Comparison of ENCODE assay signal across 8 mouse cellular contexts in genomic region chr7:16395944-16396343, GRCm38 (mm10). TPM values are rescaled to one million over a fixed set of nuclear protein-coding genes. Genes with fewer than 3 reads are reported as not detected.
DNase-seq lines count a peak whose midpoint lies in the region; ATAC-seq and TF ChIP-seq lines count a peak whose summit lies in the region.

No protein-coding gene starts in this region.

- H3K9me3 ChIP-seq in forebrain, embryonic 14.5 days (replicated peaks; ENCODE audit: control insufficient read depth, low read length): no peaks in the 10 kb centered on the region
- H3K9me3 ChIP-seq in forebrain, embryonic 12.5 days: no peaks in the 10 kb centered on the region
- no peaks in the 10 kb centered on the region for H3K9me3 ChIP-seq in CH12.LX (replicated peaks; ENCODE audit: low read length)
- H3K9me3 ChIP-seq in forebrain, embryonic 13.5 days (replicated peaks): no peaks in the 10 kb centered on the region

- H3K27me3 ChIP-seq in forebrain, embryonic 14.5 days (replicated peaks; ENCODE audit: control insufficient read depth, insufficient read depth, low read length): no peaks in the 10 kb centered on the region
- H3K27me3 ChIP-seq in forebrain, embryonic 12.5 days: no peaks in the 10 kb centered on the region; the same call in none of the 2 replicates
- peaks cover 4% of the 10 kb centered on the region for H3K27me3 ChIP-seq in CH12.LX (replicated peaks)
- H3K27me3 ChIP-seq in forebrain, embryonic 13.5 days: no peaks in the 10 kb centered on the region

- dilution Hi-C loops in CH12.LX (cut with MboI; ENCODE audit: extremely low pct_ligation_motif_present, extremely low pct_unique_long_range_greater_than_20kb, low sequenced_read_pairs): no loop called here

- ATAC-seq in forebrain, embryonic 14.5 days: no peak
- ATAC-seq in forebrain, embryonic 12.5 days (ENCODE audit: low FRiP score): no peak
- ATAC-seq in forebrain, embryonic 13.5 days: no peak

- no peaks in the 10 kb centered on the region for H3K79me2 ChIP-seq in CH12.LX (replicated peaks; ENCODE audit: control insufficient read depth, extremely low read depth, insufficient read depth, poor library complexity, severe bottlenecking)

- peak; percentile 77 for DNase-seq in forebrain, embryonic 14.5 days (ENCODE audit: low spot score)
- peak; percentile 23 to 37 for DNase-seq in left cerebral cortex, adult 2 months (ENCODE audit: extremely low spot score in 1 of 2, low spot score in 2 of 2)
- no peak for DNase-seq in left cerebral cortex, postnatal 4 days
- peak; percentile 50 for DNase-seq in CH12.LX (ENCODE audit: extremely low read depth)
- peak; percentile 66 for DNase-seq in embryo, embryonic 11 days
- peak; percentile 83 for DNase-seq in retina, embryonic 14.5 days (ENCODE audit: low spot score)

- H3K4me2 ChIP-seq in forebrain, embryonic 14.5 days (ENCODE audit: low read length): no peak overlapping the region
- no peak overlapping the region for H3K4me2 ChIP-seq in forebrain, embryonic 12.5 days
- H3K4me2 ChIP-seq in CH12.LX (ENCODE audit: insufficient read depth, low read depth, poor library complexity, severe bottlenecking): no peak overlapping the region
- H3K4me2 ChIP-seq in forebrain, embryonic 13.5 days: no peak overlapping the region

- H3K4me1 ChIP-seq in forebrain, embryonic 14.5 days (ENCODE audit: control insufficient read depth, insufficient read depth, low read length): no peaks in the 10 kb centered on the region
- peaks cover 8% of the 10 kb centered on the region for H3K4me1 ChIP-seq in forebrain, embryonic 12.5 days
- peaks cover 0 to 13% of the 10 kb centered on the region in 2 experiments; a peak in 2 of 4 replicates for H3K4me1 ChIP-seq in CH12.LX (ENCODE audit: control insufficient read depth in 1 of 2, insufficient read depth in 2 of 2)
- H3K4me1 ChIP-seq in forebrain, embryonic 13.5 days: peaks cover 7% of the 10 kb centered on the region; the same call in 1 of the 2 replicates

- in situ Hi-C loops in CH12.LX (cut with MboI; ENCODE audit: low pct_ligation_motif_present, low pct_unique_long_range_greater_than_20kb, low sequenced_read_pairs): loop anchor here (5.0 kb wide), 2 partner anchors 36 to 71 kb away; no protein-coding TSS in a partner anchor

- intact Hi-C loops in left cerebral cortex, adult 2 months (cut with DNase I): loop anchor here (1.0 kb wide), 2 partner anchors 30 to 67 kb away; no protein-coding TSS in a partner anchor
- intact Hi-C loops in left cerebral cortex, postnatal 4 days (cut with DNase I): no loop called here

- no peak overlapping the region for H3K27ac ChIP-seq in forebrain, embryonic 14.5 days (ENCODE audit: low read depth, low read length)
- H3K27ac ChIP-seq in forebrain, embryonic 12.5 days: no peak overlapping the region
- peak overlapping the region; percentile 48; the same call in 1 of the 2 replicates for H3K27ac ChIP-seq in left cerebral cortex, adult 2 months
- H3K27ac ChIP-seq in CH12.LX (ENCODE audit: insufficient read depth, low read depth): no peak overlapping the region
- H3K27ac ChIP-seq in forebrain, embryonic 13.5 days: no peak overlapping the region

- no peak overlapping the region for H3K9ac ChIP-seq in forebrain, embryonic 14.5 days (ENCODE audit: low read length)
- no peak overlapping the region for H3K9ac ChIP-seq in forebrain, embryonic 12.5 days
- H3K9ac ChIP-seq in CH12.LX (ENCODE audit: insufficient read depth, low read depth): no peak overlapping the region
- H3K9ac ChIP-seq in forebrain, embryonic 13.5 days: no peak overlapping the region

- TF ChIP-seq EP300 in CH12.LX (IDR thresholded peaks at IDR 0.05; ENCODE audit: low read length): no peak

- TF ChIP-seq RAD21 in CH12.LX (IDR thresholded peaks at IDR 0.05; ENCODE audit: low read depth, low read length): peak; percentile 91

- TF ChIP-seq POLR2A in CH12.LX (IDR thresholded peaks at IDR 0.05; ENCODE audit: low read depth, low read length): no peak

- H3K4me3 ChIP-seq in forebrain, embryonic 14.5 days (ENCODE audit: low read depth, low read length): no peak overlapping the region
- H3K4me3 ChIP-seq in forebrain, embryonic 12.5 days (replicated peaks): no peak overlapping the region
- no peak overlapping the region for H3K4me3 ChIP-seq in left cerebral cortex, adult 2 months
- H3K4me3 ChIP-seq in CH12.LX (replicated peaks in 1 of 3; ENCODE audit: low read depth in 2 of 3, low read length in 2 of 3, poor library complexity in 1 of 3): no peak overlapping the region
- no peak overlapping the region for H3K4me3 ChIP-seq in forebrain, embryonic 13.5 days

- TF ChIP-seq CTCF in left cerebral cortex, adult 2 months (IDR thresholded peaks at IDR 0.05): peak; percentile 89
- peak; percentile 48 to 94; a peak in 3 of 4 replicates for TF ChIP-seq CTCF in CH12.LX (conservative IDR thresholded peaks at IDR 0.05 in 1 of 2, IDR thresholded peaks at IDR 0.05 in 1 of 2; ENCODE audit: low read depth in 2 of 2, low read length in 2 of 2)

- 0% methylated on average over 2 of the region's 2 CpGs for WGBS in forebrain, embryonic 14.5 days
- WGBS in forebrain, embryonic 12.5 days: 3% methylated on average over 2 of the region's 2 CpGs
- 0% methylated on average over 2 of the region's 2 CpGs for WGBS in forebrain, embryonic 13.5 days

- H3K36me3 ChIP-seq in forebrain, embryonic 14.5 days (ENCODE audit: control insufficient read depth, insufficient read depth, low read length): no peaks in the 10 kb centered on the region
- H3K36me3 ChIP-seq in forebrain, embryonic 12.5 days (replicated peaks): no peaks in the 10 kb centered on the region
- H3K36me3 ChIP-seq in CH12.LX (replicated peaks in 1 of 2; ENCODE audit: control insufficient read depth in 1 of 2, insufficient read depth in 1 of 2, low read length in 1 of 2): no peaks in the 10 kb centered on the region
- H3K36me3 ChIP-seq in forebrain, embryonic 13.5 days (ENCODE audit: poor library complexity, severe bottlenecking): no peaks in the 10 kb centered on the region

TF ChIP-seq in CH12.LX, 34 proteins besides CTCF, POLR2A, EP300 and RAD21:
- TF ChIP-seq E2F4 (IDR thresholded peaks at IDR 0.05; ENCODE audit: insufficient replicate concordance, low read depth, low read length): 0 out of 2 replicates have a peak, but pooled peaks have one; percentile 33
- TF ChIP-seq SMC3 (IDR thresholded peaks at IDR 0.05; ENCODE audit: low read depth, low read length): peak; percentile 77
- TF ChIP-seq GABPA (IDR thresholded peaks at IDR 0.05; ENCODE audit: insufficient replicate concordance, low read depth, low read length): no peak

RNA-seq across cellular contexts. Expression of gene Zc3h4, which starts 4.8 kb away (rescaled TPM):
- 14.3 and 15.5 TPM in 2 replicates for polyA plus RNA-seq in forebrain, embryonic 14.5 days (2014; fragmentation: Nextera tagmentation; extraction: Ambion mirVana)
- polyA plus RNA-seq in forebrain, embryonic 12.5 days (2016; fragmentation: Nextera tagmentation; extraction: Ambion mirVana): 25.5 and 27.0 TPM in 2 replicates
- 10 to 100 TPM; 58.3 to 58.7 TPM for total RNA-seq in left cerebral cortex, adult 2 months (2021)
- 10 to 100 TPM; 67.8 to 68.5 TPM for total RNA-seq in left cerebral cortex, postnatal 4 days (2021)
- 26.8 and 30.4 TPM in 2 replicates for total RNA-seq in CH12.LX (2012; rRNA removed)
- total RNA-seq in CH12.LX (2014; rRNA removed): 9.0 and 10.0 TPM in 2 replicates
- polyA plus RNA-seq in CH12.LX (2012; ENCODE audit: insufficient read length, low read depth): 34.0 and 44.2 TPM in 2 replicates
- 19.5 and 20.5 TPM in 2 replicates for polyA plus RNA-seq in forebrain, embryonic 13.5 days (2015; fragmentation: Nextera tagmentation; extraction: Ambion mirVana)

RNA-seq across cellular contexts. Expression of gene Sae1, which starts 8.3 kb away (rescaled TPM):
- polyA plus RNA-seq in forebrain, embryonic 14.5 days (2014; fragmentation: Nextera tagmentation; extraction: Ambion mirVana): 253 and 259 TPM in 2 replicates
- 403 and 415 TPM in 2 replicates for polyA plus RNA-seq in forebrain, embryonic 12.5 days (2016; fragmentation: Nextera tagmentation; extraction: Ambion mirVana)
- 100 to 1,000 TPM; 100 to 105 TPM for total RNA-seq in left cerebral cortex, adult 2 months (2021)
- total RNA-seq in left cerebral cortex, postnatal 4 days (2021): 100 to 1,000 TPM; 119 to 129 TPM
- 146 and 181 TPM in 2 replicates for total RNA-seq in CH12.LX (2012; rRNA removed)
- 160 and 170 TPM in 2 replicates for total RNA-seq in CH12.LX (2014; rRNA removed)
- 271 and 298 TPM in 2 replicates for polyA plus RNA-seq in CH12.LX (2012; ENCODE audit: insufficient read length, low read depth)
- polyA plus RNA-seq in forebrain, embryonic 13.5 days (2015; fragmentation: Nextera tagmentation; extraction: Ambion mirVana): 355 and 370 TPM in 2 replicates

RNA-seq across cellular contexts. Expression of gene Tmem160, which starts 56.6 kb away (rescaled TPM):
- polyA plus RNA-seq in forebrain, embryonic 14.5 days (2014; fragmentation: Nextera tagmentation; extraction: Ambion mirVana): 67.2 and 75.4 TPM in 2 replicates
- polyA plus RNA-seq in forebrain, embryonic 12.5 days (2016; fragmentation: Nextera tagmentation; extraction: Ambion mirVana): 42.4 and 53.1 TPM in 2 replicates
- 10 to 100 TPM; 68.0 to 69.0 TPM for total RNA-seq in left cerebral cortex, adult 2 months (2021)
- total RNA-seq in left cerebral cortex, postnatal 4 days (2021): 10 to 100 TPM; 61.8 to 66.8 TPM
- total RNA-seq in CH12.LX (2012; rRNA removed): 89.1 and 97.8 TPM in 2 replicates
- total RNA-seq in CH12.LX (2014; rRNA removed): 28.8 and 30.9 TPM in 2 replicates
- polyA plus RNA-seq in CH12.LX (2012; ENCODE audit: insufficient read length, low read depth): 48.9 and 54.4 TPM in 2 replicates
- 55.7 and 56.4 TPM in 2 replicates for polyA plus RNA-seq in forebrain, embryonic 13.5 days (2015; fragmentation: Nextera tagmentation; extraction: Ambion mirVana)
